Mouse (Mus musculus): ENCODE measurements around the gene Dnajc14. TPM values are rescaled to one million over a fixed set of nuclear protein-coding genes. Genes with fewer than 3 reads are reported as not detected.
"Not testable (repeated sequence)": the region's sequence is repeated elsewhere in the genome, so short reads cannot be mapped to it uniquely, and the experiment has no call there.

The Dnajc14 gene
- polyA plus RNA-seq, 1 experiment from 2014 or later, result 62.8 TPM

- Histone ChIP-seq H3K27ac (replicated peaks) (peak overlapping the region; percentile 58; the same call in 1 of the 2 replicates), H3K4me3 (peak overlapping the region; percentile 74), H3K9ac (replicated peaks) (peak overlapping the region; percentile 74), H3K27me3 (no peaks in the 10 kb centered on the region), H3K4me2 (replicated peaks) (peak overlapping the region; percentile 58), H3K9me3 (no peaks in the 10 kb centered on the region), H3K36me3 (peaks cover 42% of the 10 kb centered on the region), H3K4me1 (peaks cover 27% of the 10 kb centered on the region)
- ATAC-seq (replicated peaks), result peak; percentile 4
- 3% methylated on average over 13 of the region's 13 CpGs for WGBS
Measured at GRCm38 (mm10) chr10:128822135-128822534, 18.3 kb downstream of the Dnajc14 start.

GRCm38 (mm10) chr10:128823087-128823486, 19.2 kb downstream of the Dnajc14 start:
- not testable (repeated sequence) for H3K9ac ChIP-seq (replicated peaks); H3K27ac ChIP-seq (replicated peaks); ATAC-seq (replicated peaks); H3K27me3 ChIP-seq; H3K9me3 ChIP-seq
- peak overlapping the region; percentile 74; the same call in 1 of the 2 replicates for H3K4me3 ChIP-seq
- peaks cover 27% of the 10 kb centered on the region for H3K4me1 ChIP-seq
- peak overlapping the region; percentile 58 for H3K4me2 ChIP-seq (replicated peaks)
- WGBS, result 77% methylated on average over 4 of the region's 4 CpGs
- H3K36me3 ChIP-seq, result peaks cover 36% of the 10 kb centered on the region

DNA sequence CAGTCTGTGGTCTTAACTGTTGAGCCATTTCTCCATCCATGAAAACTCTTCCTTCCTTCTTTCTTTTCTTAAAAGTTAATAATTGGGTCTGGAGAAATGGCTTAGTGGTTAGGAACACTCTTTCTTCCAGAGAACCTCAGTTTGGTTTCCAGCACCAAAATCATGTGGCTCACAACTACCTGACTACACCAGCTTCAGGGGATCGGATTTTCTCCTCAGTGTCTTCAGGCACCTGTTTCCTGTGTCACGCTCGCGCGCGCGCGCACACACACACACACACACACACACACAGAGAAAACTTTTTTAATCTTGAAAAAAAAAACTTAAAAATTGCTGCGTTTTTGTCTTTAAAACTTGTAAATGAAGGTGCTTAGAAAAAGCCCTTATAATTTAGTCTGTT, 20.0 kb downstream of the Dnajc14 start:
- Histone ChIP-seq H3K36me3 (peaks cover 30% of the 10 kb centered on the region), H3K27ac (replicated peaks) (no peak overlapping the region), H3K4me3 (no peak overlapping the region), H3K9ac (replicated peaks) (no peak overlapping the region), H3K4me1 (peaks cover 27% of the 10 kb centered on the region), H3K4me2 (replicated peaks) (no peak overlapping the region), H3K27me3 (no peaks in the 10 kb centered on the region), H3K9me3 (no peaks in the 10 kb centered on the region)
- no peak for ATAC-seq (replicated peaks)
- 97% methylated on average over 9 of the region's 9 CpGs for WGBS

GRCm38 (mm10) chr10:128837400-128837799, 33.5 kb downstream of the Dnajc14 start:
- no peaks in the 10 kb centered on the region for H3K27me3 ChIP-seq
- no peaks in the 10 kb centered on the region for H3K9me3 ChIP-seq
- ATAC-seq (replicated peaks), result no peak
- no peaks in the 10 kb centered on the region for H3K4me1 ChIP-seq
- H3K27ac ChIP-seq (replicated peaks), result no peak overlapping the region
- H3K9ac ChIP-seq (replicated peaks), result no peak overlapping the region
- no peak overlapping the region for H3K4me2 ChIP-seq (replicated peaks)
- H3K36me3 ChIP-seq, result peaks cover 62% of the 10 kb centered on the region
- no peak overlapping the region for H3K4me3 ChIP-seq

GRCm38 (mm10) chr10:128839434-128839833, 35.6 kb downstream of the Dnajc14 start:
- H3K27ac ChIP-seq (replicated peaks), result no peak overlapping the region
- no peak overlapping the region for H3K4me2 ChIP-seq (replicated peaks)
- no peaks in the 10 kb centered on the region for H3K9me3 ChIP-seq
- H3K4me1 ChIP-seq, result no peaks in the 10 kb centered on the region
- ATAC-seq (replicated peaks), result no peak
- H3K9ac ChIP-seq (replicated peaks), result no peak overlapping the region
- H3K27me3 ChIP-seq, result no peaks in the 10 kb centered on the region
- no peak overlapping the region for H3K4me3 ChIP-seq
- H3K36me3 ChIP-seq, result peaks cover 63% of the 10 kb centered on the region

DNA sequence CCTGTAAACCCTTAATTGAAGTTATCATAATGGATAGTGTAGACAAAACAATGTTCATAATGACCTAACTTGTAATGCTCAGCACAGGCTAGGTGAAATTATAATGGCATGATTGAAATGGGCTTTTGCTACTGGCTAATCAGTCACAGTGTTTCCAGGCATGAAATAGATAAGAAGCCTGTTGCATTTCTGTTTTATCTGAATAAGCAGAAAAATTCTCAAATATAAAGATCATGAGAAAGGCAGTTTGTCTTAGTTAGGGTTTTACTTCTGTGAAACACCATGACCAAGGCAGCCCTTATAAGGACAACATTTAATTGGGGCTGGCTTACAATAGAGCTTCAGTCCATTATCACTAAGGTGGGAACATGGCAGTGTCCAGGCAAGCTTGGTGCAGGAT, 36.8 kb downstream of the Dnajc14 start:
- Histone ChIP-seq H3K4me2 (replicated peaks) (no peak overlapping the region), H3K9me3 (no peaks in the 10 kb centered on the region), H3K36me3 (peaks cover 68% of the 10 kb centered on the region)

DNA sequence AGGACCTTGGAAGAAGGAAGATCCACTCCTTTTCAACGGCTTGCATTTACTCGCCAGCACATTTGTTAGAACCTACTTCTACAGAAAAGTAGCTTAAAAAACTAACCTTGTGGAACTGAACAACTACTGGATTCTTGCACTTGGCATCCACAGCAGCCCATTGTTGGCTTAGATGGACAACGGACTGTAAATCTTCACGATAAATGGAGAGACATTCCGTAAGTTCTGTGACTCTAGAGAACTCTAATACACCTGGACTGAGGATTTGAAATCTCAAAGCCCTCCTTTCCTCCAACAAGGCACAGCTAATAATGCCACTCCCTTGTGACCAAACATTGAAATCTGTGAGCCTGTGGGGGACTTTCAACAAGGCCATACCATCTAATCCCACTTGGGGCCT, 39.4 kb downstream of the Dnajc14 start:
- Histone ChIP-seq H3K4me2 (replicated peaks) (no peak overlapping the region), H3K9me3 (no peaks in the 10 kb centered on the region), H3K4me1 (no peaks in the 10 kb centered on the region), H3K27ac (replicated peaks) (no peak overlapping the region), H3K9ac (replicated peaks) (no peak overlapping the region), H3K27me3 (no peaks in the 10 kb centered on the region), H3K4me3 (no peak overlapping the region), H3K36me3 (peaks cover 63% of the 10 kb centered on the region)
- 95% methylated on average over 5 of the region's 5 CpGs for WGBS
- ATAC-seq (replicated peaks), result no peak

More for the DNA sequence above, 36.8 kb downstream of the Dnajc14 start:
- Histone ChIP-seq H3K27ac (replicated peaks) (no peak overlapping the region), H3K9ac (replicated peaks) (no peak overlapping the region), H3K27me3 (no peaks in the 10 kb centered on the region), H3K4me1 (no peaks in the 10 kb centered on the region), H3K4me3 (no peak overlapping the region)
- no peak for ATAC-seq (replicated peaks)

DNA sequence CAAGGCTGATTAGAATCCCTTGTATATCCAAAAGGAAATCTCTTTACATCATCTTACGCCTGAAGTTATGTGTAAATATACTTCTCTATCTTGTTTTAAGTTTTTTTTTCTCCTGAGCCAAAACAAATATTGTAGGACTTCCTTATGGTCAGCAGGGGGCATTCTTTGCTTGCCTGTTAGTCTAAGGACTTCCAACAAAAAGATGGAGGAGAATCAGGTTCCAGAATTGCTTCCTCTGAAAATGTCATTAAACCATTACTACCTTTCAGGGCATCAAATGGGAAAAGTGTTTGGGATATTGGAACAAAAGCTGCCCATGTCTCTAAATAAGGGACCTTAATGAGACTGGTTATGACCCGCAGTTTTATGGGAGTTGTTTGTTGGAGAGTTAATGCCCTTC, 41.7 kb downstream of the Dnajc14 start:
- Histone ChIP-seq H3K4me1 (no peaks in the 10 kb centered on the region), H3K4me3 (no peak overlapping the region), H3K27ac (replicated peaks) (no peak overlapping the region), H3K27me3 (no peaks in the 10 kb centered on the region), H3K36me3 (peaks cover 65% of the 10 kb centered on the region), H3K9me3 (no peaks in the 10 kb centered on the region), H3K9ac (replicated peaks) (no peak overlapping the region), H3K4me2 (replicated peaks) (no peak overlapping the region)
- WGBS, result 35% methylated on average over 2 of the region's 2 CpGs
- no peak for ATAC-seq (replicated peaks)

DNA sequence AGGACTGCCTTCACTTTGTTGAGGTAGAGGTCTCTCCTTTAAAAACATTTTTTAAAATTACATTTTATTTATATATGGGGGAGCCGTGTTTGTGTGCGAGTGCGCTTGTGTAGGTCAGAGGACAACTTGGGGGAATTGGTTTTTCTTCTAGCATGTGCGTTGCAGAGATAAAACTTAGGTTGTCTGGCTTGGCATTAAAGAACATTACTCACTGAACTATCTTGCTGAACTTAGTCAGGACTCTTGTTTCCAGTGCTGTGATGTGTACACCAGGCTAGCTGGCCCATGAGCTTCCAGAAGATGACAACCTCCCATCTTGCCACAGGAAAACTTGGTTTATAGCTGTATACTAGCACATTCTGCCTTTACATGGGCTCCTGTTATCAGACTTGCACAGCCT, 42.8 kb downstream of the Dnajc14 start:
- Histone ChIP-seq H3K4me2 (replicated peaks) (no peak overlapping the region), H3K27me3 (no peaks in the 10 kb centered on the region), H3K4me3 (no peak overlapping the region), H3K9ac (replicated peaks) (no peak overlapping the region), H3K4me1 (no peaks in the 10 kb centered on the region), H3K36me3 (peaks cover 60% of the 10 kb centered on the region), H3K9me3 (no peaks in the 10 kb centered on the region), H3K27ac (replicated peaks) (no peak overlapping the region)
- ATAC-seq (replicated peaks), result no peak
- WGBS, result 98% methylated on average over 4 of the region's 4 CpGs

- no peak for ATAC-seq (replicated peaks)
- WGBS, result 79% methylated on average over 2 of the region's 2 CpGs
- H3K27ac ChIP-seq (replicated peaks), result no peak overlapping the region
- no peaks in the 10 kb centered on the region for H3K27me3 ChIP-seq
- peaks cover 50% of the 10 kb centered on the region for H3K36me3 ChIP-seq
- no peak overlapping the region for H3K4me3 ChIP-seq
- no peak overlapping the region for H3K4me2 ChIP-seq (replicated peaks)
- no peak overlapping the region for H3K9ac ChIP-seq (replicated peaks)
- H3K4me1 ChIP-seq, result no peaks in the 10 kb centered on the region
- no peaks in the 10 kb centered on the region for H3K9me3 ChIP-seq
Measured at GRCm38 (mm10) chr10:128848426-128848825, 44.6 kb downstream of the Dnajc14 start.

DNA sequence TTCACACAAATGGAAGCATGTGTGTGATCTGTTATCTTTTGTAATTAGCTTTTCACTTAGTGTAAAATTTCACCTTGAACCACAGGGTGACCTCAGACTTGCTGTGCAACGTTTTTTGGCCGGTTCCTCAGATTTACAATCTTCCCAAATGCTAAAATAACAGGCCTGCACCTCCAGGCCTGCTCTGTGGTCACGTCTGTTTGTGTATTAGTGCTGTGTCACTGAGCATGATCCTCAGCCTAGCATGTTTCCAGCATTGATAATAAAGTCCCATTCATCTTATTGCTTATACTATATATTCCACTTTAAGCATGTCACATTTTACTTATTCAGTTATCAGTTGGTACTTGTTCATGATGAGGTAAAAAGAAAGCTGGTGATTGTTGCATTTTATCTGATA, 46.5 kb downstream of the Dnajc14 start:
- peaks cover 48% of the 10 kb centered on the region for H3K36me3 ChIP-seq
- H3K9ac ChIP-seq (replicated peaks), result no peak overlapping the region
- no peak overlapping the region for H3K27ac ChIP-seq (replicated peaks)
- WGBS, result 76% methylated on average over 3 of the region's 3 CpGs
- no peak overlapping the region for H3K4me2 ChIP-seq (replicated peaks)
- no peaks in the 10 kb centered on the region for H3K9me3 ChIP-seq
- H3K4me3 ChIP-seq, result no peak overlapping the region
- no peaks in the 10 kb centered on the region for H3K4me1 ChIP-seq
- H3K27me3 ChIP-seq, result no peaks in the 10 kb centered on the region
- ATAC-seq (replicated peaks), result no peak

DNA sequence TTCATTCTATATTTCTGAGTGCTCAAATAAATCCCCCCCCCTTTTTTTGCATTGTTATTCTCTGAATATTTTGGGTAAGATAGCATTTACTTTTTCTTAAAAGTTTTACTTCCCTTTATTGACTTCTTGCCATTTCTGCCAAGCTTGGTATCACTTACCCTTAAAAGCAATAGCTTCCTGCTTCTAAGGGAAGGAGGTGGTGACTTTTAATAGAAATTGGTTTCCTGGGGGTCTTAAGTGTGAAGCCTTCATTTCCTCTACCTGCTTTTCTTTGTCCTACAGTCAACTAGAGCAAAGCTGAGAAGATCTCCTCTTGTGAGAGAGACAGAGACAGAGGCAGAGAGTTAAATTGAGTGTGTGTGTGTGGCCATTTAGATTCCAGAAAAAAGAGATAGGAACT, 57.3 kb downstream of the Dnajc14 start:
- H3K4me2 ChIP-seq (replicated peaks), result no peak overlapping the region
- no peaks in the 10 kb centered on the region for H3K27me3 ChIP-seq
- no peak overlapping the region for H3K4me3 ChIP-seq
- ATAC-seq (replicated peaks), result no peak
- H3K9ac ChIP-seq (replicated peaks), result no peak overlapping the region
- H3K27ac ChIP-seq (replicated peaks), result no peak overlapping the region
- H3K36me3 ChIP-seq, result peaks cover 36% of the 10 kb centered on the region
- no peaks in the 10 kb centered on the region for H3K9me3 ChIP-seq
- no peaks in the 10 kb centered on the region for H3K4me1 ChIP-seq

DNA sequence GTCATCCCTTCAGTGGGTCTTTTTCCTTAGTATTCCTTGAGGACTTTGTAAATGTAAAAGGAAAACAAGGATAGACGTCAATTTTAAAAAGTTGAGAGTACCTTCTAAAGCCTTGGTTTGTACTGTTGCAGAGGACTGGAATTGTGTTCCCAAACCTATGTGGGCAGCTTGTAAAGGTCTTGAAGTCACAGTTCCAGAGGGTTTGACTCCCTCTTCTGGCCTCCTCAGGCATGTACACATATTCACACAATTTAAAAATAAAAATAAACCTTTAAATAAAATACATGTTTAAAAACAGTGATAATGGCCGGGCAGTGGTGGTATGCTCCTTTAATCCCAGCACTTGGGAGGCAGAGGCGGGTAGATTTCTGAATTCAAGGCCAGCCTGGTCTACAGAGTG, 62.2 kb downstream of the Dnajc14 start:
- peaks cover 28% of the 10 kb centered on the region for H3K36me3 ChIP-seq
- WGBS, result 95% methylated on average over 3 of the region's 3 CpGs
- no peak overlapping the region for H3K4me3 ChIP-seq
- no peak overlapping the region for H3K4me2 ChIP-seq (replicated peaks)
- ATAC-seq (replicated peaks), result no peak
- no peak overlapping the region for H3K27ac ChIP-seq (replicated peaks)
- no peaks in the 10 kb centered on the region for H3K9me3 ChIP-seq
- no peak overlapping the region for H3K9ac ChIP-seq (replicated peaks)
- H3K27me3 ChIP-seq, result no peaks in the 10 kb centered on the region
- H3K4me1 ChIP-seq, result no peaks in the 10 kb centered on the region
